Mouse (Mus musculus) spleen, adult 2 months (tissue): ENCODE results near the gene Batf3. TPM values are rescaled to one million over a fixed set of nuclear protein-coding genes. Genes with fewer than 3 reads are reported as not detected.
A peak's percentile ranks its signal among the peaks of the same experiment; 100 is the strongest.

Source experiments
- DNase-seq, 2 experiments: peaks; one replicate each; pipeline versions ENCODE4 v3.0.0 to v3.0.0-alpha.2; 2012 to 2021; ENCODE audit warnings: low spot score in 2 of 2, low read depth in 1 of 2
- H3K27ac ChIP-seq: fragments of 200-500 bp; 2 replicates; pipeline ENCODE4 v1.5.1; 2012; ENCODE audit warnings: low read length, inconsistent platforms; ENCODE audit not compliant: insufficient read depth
- H3K27me3 ChIP-seq: fragments of 200-500 bp; 2 replicates; pipeline ENCODE4 v1.6.1; 2012; ENCODE audit warnings: mild to moderate bottlenecking, moderate library complexity, low read length, inconsistent platforms; ENCODE audit not compliant: control insufficient read depth, insufficient read depth
- H3K36me3 ChIP-seq: fragments of 200-500 bp; 2 replicates; pipeline ENCODE4 v1.6.1; 2012; ENCODE audit warnings: mild to moderate bottlenecking, low read length, inconsistent platforms; ENCODE audit not compliant: control insufficient read depth, insufficient read depth
- H3K4me1 ChIP-seq: fragments of 200-500 bp; 2 replicates; pipeline ENCODE4 v1.6.1; 2011; ENCODE audit warnings: inconsistent platforms; ENCODE audit not compliant: control insufficient read depth, insufficient read depth, insufficient read length
- H3K4me3 ChIP-seq: fragments of 200-500 bp; 2 replicates; pipeline ENCODE4 v1.5.1; 2011; ENCODE audit warnings: mild to moderate bottlenecking, inconsistent platforms; ENCODE audit not compliant: insufficient read depth, insufficient read length; ENCODE audit errors: extremely low read depth
- CTCF ChIP-seq: fragments of 200-500 bp; IDR thresholded peaks from 2 replicates; pipeline ENCODE4 v1.5.1; 2011; ENCODE audit warnings: mild to moderate bottlenecking, inconsistent platforms; ENCODE audit not compliant: insufficient read depth, insufficient read length, insufficient replicate concordance; ENCODE audit errors: extremely low read depth
- POLR2A ChIP-seq: fragments of 200-500 bp; IDR thresholded peaks from 2 replicates; pipeline ENCODE4 v1.6.1; 2011; ENCODE audit warnings: low read depth, low read length, inconsistent platforms
- WGBS: fragments of 180-500 bp; shearing (Covaris S2); methylation state at CpG from one replicate; pipeline ENCODE4 v1.1.7; 2018; 5-methylcytosine and 5-hydroxymethylcytosine counted together
- polyA plus RNA-seq: library from polyadenylated mRNA; depleted of rRNA; stranded (reverse); fragments of >200 nt; gene quantifications from 2 replicates; pipeline ENCODE4 v1.2.3, GENCODE M21; 2012

The Batf3 gene
- polyA plus RNA-seq, 1 experiment: 22.7 TPM

- TF ChIP-seq POLR2A: no peak
- no peak for TF ChIP-seq CTCF
Observed at GRCm38 (mm10) chr1:191062781-191063485, 34.7 kb upstream of the Batf3 start, which contains the start of the genes Tatdn3 and Nsl1. TSS of gene Tatdn3 (minus strand) at chr1:191062932. TSS of gene Nsl1 (plus strand) at chr1:191063012.

DNA sequence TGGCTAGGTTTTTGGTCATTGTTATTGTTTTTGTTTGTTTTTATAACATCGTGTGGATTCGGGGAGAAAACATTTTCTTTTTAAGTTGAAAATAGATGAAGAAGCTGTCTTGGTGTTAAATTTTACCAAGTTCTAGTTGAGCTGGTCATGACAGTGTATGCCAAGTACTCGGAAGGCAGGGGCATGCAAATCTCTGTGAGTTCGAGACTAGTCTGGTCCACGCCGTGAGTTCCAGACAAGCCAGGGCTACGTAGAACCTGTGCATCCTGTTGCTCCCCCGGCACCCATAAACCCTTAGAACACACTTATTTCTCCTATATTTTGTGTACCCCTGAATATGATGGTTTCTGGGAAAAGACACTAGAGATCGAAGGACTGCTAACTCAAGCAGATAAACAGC lies 33.9 kb upstream of the Batf3 start:
- H3K4me3 ChIP-seq: peak overlapping the region; percentile 12; the same call in 1 of the 2 replicates
- 60% methylated on average over 9 of the region's 9 CpGs for WGBS

More at GRCm38 (mm10) chr1:191062781-191063485, 34.7 kb upstream of the Batf3 start, which contains the start of the genes Tatdn3 and Nsl1:
- H3K27me3 ChIP-seq: no peaks in the 10 kb centered on the region
- H3K27ac ChIP-seq: no peak within 1 kb of the TSS; the same call in 1 of the 2 replicates
- H3K36me3 ChIP-seq: peaks cover 2% of the 10 kb centered on the region; the same call in 1 of the 2 replicates
- H3K4me1 ChIP-seq: peaks cover 5% of the 10 kb centered on the region; the same call in 1 of the 2 replicates
- peak within 1 kb of the TSS; percentile 73 for H3K4me3 ChIP-seq
- DNase-seq: peak; percentile 68 to 83
- WGBS: under 1% methylated on average over 56 of the region's 56 CpGs

DNA sequence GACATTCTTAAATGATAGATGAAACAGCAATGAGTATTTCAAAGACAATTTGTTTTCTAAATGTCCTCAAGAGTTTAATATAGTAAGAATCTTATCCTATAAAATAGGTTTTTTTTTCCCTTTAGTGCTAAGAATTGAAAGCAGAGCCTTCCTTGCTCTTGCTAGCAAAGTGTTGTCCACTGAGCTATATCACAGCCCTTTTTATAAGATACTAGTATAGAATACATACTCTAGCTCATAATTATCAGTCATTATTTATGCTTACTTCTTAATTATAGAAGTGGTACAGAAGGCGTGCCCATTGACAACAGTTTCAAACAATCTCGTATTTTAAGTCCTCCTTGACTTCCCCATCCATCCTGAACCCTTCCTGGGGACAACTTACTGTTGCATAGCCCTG lies 33.1 kb upstream of the Batf3 start:
- WGBS: 82% methylated on average over 2 of the region's 2 CpGs
- no peak for DNase-seq
- H3K4me3 ChIP-seq: no peak overlapping the region

More for the DNA sequence above, 33.9 kb upstream of the Batf3 start:
- no peak for DNase-seq
- Histone ChIP-seq H3K27ac (no peak overlapping the region), H3K4me1 (peaks cover 5% of the 10 kb centered on the region; the same call in 1 of the 2 replicates), H3K36me3 (no peaks in the 10 kb centered on the region), H3K27me3 (no peaks in the 10 kb centered on the region)
- TF ChIP-seq CTCF (no peak), POLR2A (no peak)

GRCm38 (mm10) chr1:191065188-191065587 lies 32.5 kb upstream of the Batf3 start:
- H3K27me3 ChIP-seq: no peaks in the 10 kb centered on the region
- no peaks in the 10 kb centered on the region for H3K36me3 ChIP-seq
- H3K4me1 ChIP-seq: peaks cover 5% of the 10 kb centered on the region; the same call in 1 of the 2 replicates
- no peak overlapping the region for H3K4me3 ChIP-seq
- no peak overlapping the region for H3K27ac ChIP-seq
- 88% methylated on average over 4 of the region's 4 CpGs for WGBS
- TF ChIP-seq POLR2A (no peak), CTCF (no peak)
- no peak for DNase-seq

More for the DNA sequence above, 33.1 kb upstream of the Batf3 start:
- no peak overlapping the region for H3K27ac ChIP-seq
- TF ChIP-seq POLR2A: no peak
- H3K4me1 ChIP-seq: peaks cover 5% of the 10 kb centered on the region; the same call in 1 of the 2 replicates
- no peaks in the 10 kb centered on the region for H3K36me3 ChIP-seq
- no peaks in the 10 kb centered on the region for H3K27me3 ChIP-seq

DNA sequence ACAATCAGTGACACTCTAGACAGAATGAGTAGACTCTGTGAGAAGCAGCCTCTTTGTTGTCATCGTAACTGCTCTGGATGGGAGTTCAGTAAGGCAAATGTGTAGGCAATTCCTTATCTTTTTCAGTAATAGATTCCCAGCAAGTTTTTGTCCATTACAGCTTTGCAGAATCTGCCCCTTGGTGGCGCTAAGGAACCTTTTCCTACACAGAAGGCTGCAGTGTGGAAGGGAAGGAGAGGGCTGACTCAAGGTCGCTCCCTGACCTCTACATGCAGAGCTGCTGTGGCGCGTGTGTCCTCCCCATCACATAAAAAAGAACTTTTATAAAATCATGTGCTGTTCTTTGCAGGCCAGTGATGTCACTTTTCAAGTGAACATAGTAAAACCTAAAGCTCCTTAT lies 29.3 kb upstream of the Batf3 start:
- no peak for DNase-seq
- Histone ChIP-seq H3K4me1 (peaks cover 9% of the 10 kb centered on the region; the same call in 1 of the 2 replicates), H3K36me3 (no peaks in the 10 kb centered on the region), H3K27ac (no peak overlapping the region), H3K27me3 (no peaks in the 10 kb centered on the region), H3K4me3 (no peak overlapping the region)
- 91% methylated on average over 5 of the region's 5 CpGs for WGBS
- TF ChIP-seq CTCF (no peak), POLR2A (no peak)

GRCm38 (mm10) chr1:191070259-191070658 lies 27.4 kb upstream of the Batf3 start:
- DNase-seq: no peak
- Histone ChIP-seq H3K27ac (peak overlapping the region; percentile 54), H3K27me3 (no peaks in the 10 kb centered on the region), H3K4me1 (peaks cover 14% of the 10 kb centered on the region; the same call in 1 of the 2 replicates), H3K4me3 (no peak overlapping the region), H3K36me3 (no peaks in the 10 kb centered on the region)
- no peak for TF ChIP-seq CTCF
- TF ChIP-seq POLR2A: no peak
- 86% methylated on average over 4 of the region's 4 CpGs for WGBS

DNA sequence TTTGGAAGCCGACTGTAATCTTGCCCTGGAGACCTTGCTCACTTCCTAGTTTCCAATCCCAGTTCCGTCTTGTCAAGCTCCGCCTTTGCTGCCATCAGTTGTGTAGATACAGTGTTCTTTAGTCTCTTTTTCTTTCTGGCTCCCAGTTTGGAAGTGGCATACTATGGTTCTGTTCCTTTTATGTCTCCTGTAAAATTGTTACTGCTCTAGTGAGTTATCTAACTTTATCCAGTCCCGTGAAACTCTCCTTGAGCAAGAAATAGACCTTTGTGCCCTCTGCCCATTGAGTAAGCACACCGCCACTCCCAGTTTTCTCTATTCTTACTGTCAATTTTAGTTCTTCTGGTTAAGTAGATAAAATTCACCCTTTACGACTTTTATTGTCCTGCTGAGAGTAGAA lies 26.0 kb upstream of the Batf3 start:
- H3K27ac ChIP-seq: no peak overlapping the region; the same call in 1 of the 2 replicates

More for the DNA sequence above, 26.0 kb upstream of the Batf3 start:
- Histone ChIP-seq H3K4me1 (peaks cover 14% of the 10 kb centered on the region; the same call in 1 of the 2 replicates), H3K36me3 (no peaks in the 10 kb centered on the region), H3K27me3 (no peaks in the 10 kb centered on the region), H3K4me3 (no peak overlapping the region)
- no peak for DNase-seq
- 84% methylated on average over 6 of the region's 6 CpGs for WGBS
- TF ChIP-seq POLR2A: no peak
- no peak for TF ChIP-seq CTCF
